Mouse (Mus musculus) liver, adult 10 weeks (tissue): Measurements from ENCODE around the gene Csrp3. TPM values are rescaled to one million over a fixed set of nuclear protein-coding genes. Genes with fewer than 3 reads are reported as not detected.

Source experiments
- polyA plus RNA-seq: library from polyadenylated mRNA; stranded (reverse); fragments of 350-450 nt; fragmentation: Illumina TruSeq; extraction: RNeasy Lipid Tissue Mini Kit (QIAGEN cat#74804); gene quantifications from one replicate; pipeline ENCODE4 v1.2.3, GENCODE M21; 2014; ENCODE audit warnings: low read depth, low replicate concordance

The Csrp3 gene
- polyA plus RNA-seq = 20.0 TPM

GRCm38 (mm10) chr7:48847820-48848650 is at the start of gene Csrp3:
Gene Csrp3 (minus strand): TSS chr7:48848033.

GRCm38 (mm10) chr7:48881486-48881885 is 33.7 kb upstream of the Csrp3 start, which contains the start of gene E2f8:
Gene E2f8 (minus strand): TSS chr7:48881596.

GRCm38 (mm10) chr7:48788851-48789572 is 58.8 kb downstream of the Csrp3 start, which contains the start of gene Zdhhc13:
Gene Zdhhc13 (plus strand): TSS chr7:48789003.

Other genes with a start within 250 kb of the Csrp3 start
- gene Mrgprb3, start 204.2 kb downstream of the Csrp3 start, polyA plus RNA-seq = not detected
- gene Zdhhc13, start 59.0 kb downstream of the Csrp3 start, polyA plus RNA-seq = 11.2 TPM
- gene E2f8, start 33.6 kb upstream of the Csrp3 start, polyA plus RNA-seq = 4.7 TPM
- 7.6 TPM for gene Nav2, start 60.7 kb upstream of the Csrp3 start, polyA plus RNA-seq